Mouse (Mus musculus) lung, postnatal 36 days (tissue): Measurements from ENCODE around the gene Nudt12.

Experiments
- DNase-seq: peaks from one replicate; pipeline ENCODE4 v3.0.0; 2022; ENCODE audit warnings: mixed read lengths

Gene Nudt12

DNA sequence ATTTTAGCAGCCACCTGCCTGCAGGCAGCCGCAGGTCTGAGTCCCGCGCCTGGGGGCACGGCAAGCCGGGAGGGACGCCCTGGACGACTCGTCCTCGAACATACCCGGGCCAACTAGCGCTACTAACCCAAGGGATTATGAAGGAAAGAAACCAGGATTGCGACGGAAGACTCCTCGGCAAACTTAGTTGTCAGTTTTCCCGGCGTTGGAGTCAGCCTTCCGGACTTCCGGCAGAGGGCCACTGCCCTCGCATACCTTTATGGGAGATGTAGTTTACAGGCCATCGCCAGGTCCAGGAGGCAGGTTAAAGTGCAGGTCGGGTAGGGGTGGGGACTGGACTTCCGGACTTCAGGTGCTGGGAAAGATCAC, at the start of gene Nudt12:
Gene Nudt12, minus strand, starts transcription at position 282 of the 369 bp plus-strand sequence.
- peak; percentile 81 for DNase-seq

- no peak for DNase-seq
Observed at GRCm38 (mm10) chr17:59053306-59053705, 40.1 kb upstream of the Nudt12 start.

DNA sequence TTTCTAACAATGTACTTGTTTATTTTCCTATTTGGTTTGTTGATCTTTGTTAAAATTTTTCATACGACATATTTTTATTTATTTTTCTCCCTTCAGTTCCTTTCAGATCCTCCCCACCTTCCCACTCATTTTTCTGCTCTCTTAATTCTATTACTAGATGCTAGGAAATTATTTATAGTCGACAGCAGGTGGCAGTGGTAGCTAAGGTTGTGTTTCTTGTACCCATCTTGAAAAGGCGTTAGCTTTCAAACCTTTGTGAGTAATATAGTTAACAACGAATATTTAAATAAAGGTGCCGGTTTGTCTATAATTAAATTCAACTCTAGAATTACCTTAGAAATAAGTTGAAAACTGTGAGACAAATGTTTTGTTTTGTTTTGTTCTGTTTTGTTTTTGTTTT, 26.6 kb upstream of the Nudt12 start:
- no peak for DNase-seq

DNA sequence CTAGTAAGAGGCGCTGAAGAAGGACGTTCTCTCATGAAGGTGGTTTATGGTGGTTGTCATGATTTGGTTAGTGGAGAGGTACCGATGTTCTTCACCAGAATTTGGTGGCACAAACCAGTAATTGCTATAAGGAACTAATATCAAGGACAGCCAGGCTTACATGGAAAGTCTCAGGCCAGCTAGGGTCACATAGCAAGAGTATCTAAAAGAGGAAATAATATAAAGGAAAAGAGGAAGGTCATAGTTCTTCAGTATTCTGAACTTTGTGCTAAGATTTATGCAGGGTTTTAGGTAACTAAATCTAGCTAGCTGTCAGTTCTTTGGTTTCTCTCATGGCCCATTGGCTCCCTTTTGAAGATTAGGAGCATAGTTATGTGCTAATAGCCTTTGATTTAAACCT, 20.3 kb upstream of the Nudt12 start:
- no peak for DNase-seq

- DNase-seq: no peak
Observed at GRCm38 (mm10) chr17:59026336-59026735, 13.2 kb upstream of the Nudt12 start.

- no peak for DNase-seq
Observed at GRCm38 (mm10) chr17:59024502-59024901, 11.3 kb upstream of the Nudt12 start.

- DNase-seq: no peak
Observed at GRCm38 (mm10) chr17:59023971-59024370, 10.8 kb upstream of the Nudt12 start.

GRCm38 (mm10) chr17:59018666-59019065, 5.5 kb upstream of the Nudt12 start:
- DNase-seq: no peak

- DNase-seq: peak; percentile 11
Observed at GRCm38 (mm10) chr17:59012421-59013090, 616 bp downstream of the Nudt12 start.

DNA sequence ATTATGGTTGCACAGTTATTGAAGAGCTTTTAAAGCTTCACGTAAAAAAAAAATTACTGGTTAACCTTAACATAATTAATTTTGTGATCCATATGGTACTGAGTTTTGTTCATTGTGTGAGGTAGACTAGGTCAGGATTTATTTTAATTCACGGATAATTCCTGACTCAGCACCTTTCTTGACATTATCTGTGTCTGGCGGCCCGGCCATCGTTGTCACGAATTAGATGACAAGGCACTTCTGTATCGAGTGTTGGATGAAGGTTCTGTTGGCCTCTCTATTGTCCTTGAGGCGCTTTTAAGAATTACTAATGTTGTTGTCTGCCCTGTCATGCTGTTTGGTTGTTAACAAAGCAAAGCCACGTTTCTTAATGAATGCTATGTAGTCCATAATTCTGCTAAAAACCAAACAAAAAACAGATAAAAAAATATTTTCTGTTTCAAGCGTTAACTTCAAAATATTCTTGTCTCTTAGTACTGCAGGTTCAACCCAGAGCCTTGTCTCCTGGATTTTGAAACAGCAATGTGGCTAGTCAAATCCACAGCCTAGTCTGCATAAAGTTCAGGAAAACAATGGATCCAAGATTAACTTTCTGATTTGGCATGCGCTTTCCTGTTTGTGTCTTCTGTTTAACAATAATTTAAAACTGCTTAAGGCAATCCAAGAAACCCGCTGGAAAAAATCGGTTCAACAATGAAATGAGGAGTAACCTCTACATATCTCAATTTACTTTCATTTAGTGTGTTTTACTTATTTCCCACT, 1.4 kb downstream of the Nudt12 start:
- DNase-seq: no peak

GRCm38 (mm10) chr17:58991275-58991674, 21.9 kb downstream of the Nudt12 start, which contains the start of gene Pdzph1:
TSS of gene Pdzph1 (minus strand) at chr17:58991375.
- no peak for DNase-seq

DNA sequence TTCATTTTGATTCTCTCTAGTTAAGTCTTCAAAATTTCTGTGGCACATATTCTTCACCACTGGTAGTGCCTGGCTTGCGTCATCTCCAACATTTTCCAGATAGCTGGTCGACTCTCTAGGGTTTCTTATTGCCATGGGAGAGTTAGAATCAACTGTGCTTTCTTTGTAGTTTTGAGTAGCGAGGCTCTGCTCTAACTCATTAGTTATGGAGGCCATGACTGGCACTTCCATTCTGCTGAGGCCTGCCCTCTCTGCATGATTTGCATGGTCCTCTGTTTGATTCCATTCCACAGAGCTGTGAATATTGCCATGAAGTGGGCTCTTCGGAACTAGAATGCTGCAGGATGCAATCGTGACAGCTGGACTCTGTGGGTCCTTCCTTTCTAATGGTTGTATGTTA, 39.9 kb downstream of the Nudt12 start:
- no peak for DNase-seq

- DNase-seq: peak; percentile 5
Observed at GRCm38 (mm10) chr17:58959905-58960304, 53.3 kb downstream of the Nudt12 start.

DNA sequence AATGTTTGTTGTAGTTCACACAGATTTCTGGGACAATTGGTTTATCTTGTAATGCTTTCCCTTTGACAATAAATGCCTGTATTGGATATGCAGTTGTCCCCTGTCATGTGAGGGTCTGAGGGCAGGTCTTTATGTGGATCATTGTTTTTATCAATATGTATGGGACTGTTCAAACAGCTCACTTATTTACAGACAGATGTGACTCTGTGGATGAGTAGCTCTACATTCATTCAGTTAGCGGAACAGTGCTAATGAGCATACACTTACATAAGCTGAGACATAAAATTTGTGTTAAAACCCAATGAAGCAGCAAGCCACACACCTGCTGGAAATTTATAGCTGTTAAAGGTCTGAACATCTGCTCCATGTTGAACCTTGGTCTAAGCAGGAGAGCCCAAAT, 56.1 kb downstream of the Nudt12 start:
- no peak for DNase-seq
